Mouse (Mus musculus) lung, postnatal 0 days (tissue): ENCODE results near the gene Gm21992. TPM values are rescaled to one million over a fixed set of nuclear protein-coding genes. Genes with fewer than 3 reads are reported as not detected.

Experiments used
- ATAC-seq: fragments of 200-750 bp; cut with Nextera tagmentation; 2 replicates; pipeline ENCODE4 v1.8.0; 2017; ENCODE audit warnings: moderate library complexity
- DNase-seq: peaks from one replicate; pipeline ENCODE4 v3.0.0-alpha.2; 2016; ENCODE audit warnings: low spot score
- H3K27ac ChIP-seq: fragments of 300-500 bp; sonication (generic); 2 replicates; pipeline ENCODE4 v1.5.1; 2014; ENCODE audit warnings: antibody characterized with exemption, mild to moderate bottlenecking, low read length, mixed read lengths
- H3K27me3 ChIP-seq: fragments of 300-500 bp; sonication (generic); replicated peaks from 2 replicates; pipeline ENCODE4 v1.6.1; 2014; ENCODE audit warnings: low read length, mixed read lengths; ENCODE audit not compliant: insufficient read depth
- H3K36me3 ChIP-seq: fragments of 300-500 bp; sonication (generic); 2 replicates; pipeline ENCODE4 v1.6.1; 2014; ENCODE audit warnings: low read length, mixed read lengths; ENCODE audit not compliant: insufficient read depth
- H3K4me1 ChIP-seq: fragments of 300-500 bp; sonication (generic); 2 replicates; pipeline ENCODE4 v1.6.1; 2014; ENCODE audit warnings: antibody characterized with exemption, low read depth, low read length, mixed read lengths; ENCODE audit not compliant: insufficient read depth
- H3K4me2 ChIP-seq: fragments of 300-500 bp; sonication (generic); replicated peaks from 2 replicates; pipeline ENCODE4 v1.6.1; 2014; ENCODE audit warnings: low read depth, mild to moderate bottlenecking, low read length, moderate library complexity, mixed read lengths
- H3K4me3 ChIP-seq: fragments of 300-500 bp; sonication (generic); 2 replicates; pipeline ENCODE4 v1.5.1; 2014; ENCODE audit warnings: low read depth, low read length
- H3K9ac ChIP-seq: fragments of 300-500 bp; sonication (generic); replicated peaks from 2 replicates; pipeline ENCODE4 v1.6.1; 2014; ENCODE audit warnings: low read depth, mild to moderate bottlenecking
- H3K9me3 ChIP-seq: fragments of 300-500 bp; sonication (generic); 2 replicates; pipeline ENCODE4 v1.6.1; 2016; ENCODE audit warnings: low read length, mixed read lengths
- CTCF ChIP-seq: IDR thresholded peaks from 2 replicates; pipeline ENCODE4 v1.5.1; 2016; ENCODE audit warnings: antibody characterized with exemption, mild to moderate bottlenecking
- EP300 ChIP-seq: IDR thresholded peaks from 2 replicates; pipeline ENCODE4 v1.6.1; 2016; ENCODE audit warnings: antibody characterized with exemption, mild to moderate bottlenecking, control low read depth
- WGBS: fragments of 180-500 bp; shearing (Covaris S2); extraction: QIAGEN DNeasy Blood & Tissue Kit; methylation state at CpG from one replicate; pipeline ENCODE4 v1.1.7; 2014; 5-methylcytosine and 5-hydroxymethylcytosine counted together
- polyA plus RNA-seq: library from polyadenylated mRNA; unstranded; fragments of >200 nt; fragmentation: Nextera tagmentation; extraction: Ambion mirVana; gene quantifications from 2 replicates; pipeline ENCODE4 v1.2.1, GENCODE M21; 2015

The Gm21992 gene
- polyA plus RNA-seq, 1 experiment from 2014 or later = 13.9 TPM

DNA sequence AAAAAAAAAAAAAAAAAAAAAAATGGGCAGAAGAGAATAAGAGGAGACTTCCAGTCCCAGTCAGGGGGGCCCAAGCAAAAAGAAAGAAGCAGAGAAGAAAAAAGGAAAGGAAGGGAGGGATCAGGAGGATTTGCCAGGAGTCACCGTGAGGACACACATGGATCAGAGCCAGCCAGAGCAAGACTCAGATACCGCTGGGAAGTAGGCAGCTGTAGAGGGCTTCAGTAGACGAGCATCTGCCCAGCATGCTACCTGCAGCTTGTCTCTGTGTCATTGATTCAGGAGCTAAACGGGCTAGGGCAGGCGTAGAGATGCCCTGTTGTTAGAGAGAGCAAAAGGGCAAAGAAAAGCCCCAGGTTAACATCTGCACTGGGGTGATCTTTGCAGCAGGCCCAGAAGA, 38.9 kb upstream of the Gm21992 start:
- Histone ChIP-seq H3K36me3 (no peaks in the 10 kb centered on the region), H3K4me1 (0 out of 2 replicates have a peak, but pooled peaks cover under 1% of the 10 kb centered on the region), H3K4me3 (no peak overlapping the region), H3K27me3 (no peaks in the 10 kb centered on the region), H3K9me3 (no peaks in the 10 kb centered on the region), H3K9ac (no peak overlapping the region), H3K27ac (no peak overlapping the region), H3K4me2 (no peak overlapping the region)
- DNase-seq = no peak
- TF ChIP-seq EP300 = no peak
- no peak for TF ChIP-seq CTCF
- WGBS = 47% methylated on average over 5 of the region's 5 CpGs
- no peak for ATAC-seq

GRCm38 (mm10) chr19:4849800-4850199, 38.4 kb upstream of the Gm21992 start:
- no peaks in the 10 kb centered on the region for H3K4me1 ChIP-seq
- H3K9ac ChIP-seq = no peak overlapping the region
- TF ChIP-seq EP300 (no peak), CTCF (no peak)
- no peaks in the 10 kb centered on the region for H3K9me3 ChIP-seq
- H3K36me3 ChIP-seq = no peaks in the 10 kb centered on the region
- DNase-seq (no peak), ATAC-seq (no peak)
- WGBS = 66% methylated on average over 4 of the region's 4 CpGs
- no peak overlapping the region for H3K4me2 ChIP-seq
- H3K4me3 ChIP-seq = no peak overlapping the region
- no peaks in the 10 kb centered on the region for H3K27me3 ChIP-seq
- H3K27ac ChIP-seq = no peak overlapping the region

- Histone ChIP-seq H3K9ac (no peak overlapping the region), H3K27ac (no peak overlapping the region), H3K27me3 (no peaks in the 10 kb centered on the region), H3K9me3 (no peaks in the 10 kb centered on the region), H3K36me3 (no peaks in the 10 kb centered on the region), H3K4me3 (no peak overlapping the region), H3K4me1 (no peaks in the 10 kb centered on the region), H3K4me2 (no peak overlapping the region)
- DNase-seq (peak; percentile 64), ATAC-seq (peak; percentile 49)
- 25% methylated on average over 7 of the region's 7 CpGs for WGBS
- TF ChIP-seq EP300 (no peak), CTCF (peak; percentile 78)
These were observed 36.1 kb upstream of the Gm21992 start for GRCm38 (mm10) chr19:4847490-4847889.

DNA sequence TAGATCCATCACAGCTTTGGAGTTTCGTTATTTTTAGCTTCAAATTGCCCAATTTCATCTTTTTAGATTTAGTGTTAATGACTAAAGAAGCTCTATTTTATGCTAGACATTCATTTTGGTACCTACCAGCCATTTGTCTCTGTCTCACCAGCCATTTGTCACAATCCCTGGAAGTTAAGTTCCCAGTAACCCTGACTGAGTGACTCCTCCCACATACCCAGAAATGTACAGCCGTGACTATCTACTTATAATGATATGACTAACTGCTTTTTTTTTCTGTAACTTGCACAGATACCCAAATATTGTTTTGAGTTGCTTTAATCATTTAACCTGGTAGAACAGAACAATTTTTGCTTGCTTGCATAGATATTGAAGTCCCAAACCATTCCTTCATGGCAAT, 34.4 kb upstream of the Gm21992 start:
- WGBS = 56% methylated on average over 2 of the region's 2 CpGs
- Histone ChIP-seq H3K4me2 (no peak overlapping the region), H3K27me3 (no peaks in the 10 kb centered on the region), H3K9me3 (no peaks in the 10 kb centered on the region), H3K27ac (no peak overlapping the region), H3K4me3 (no peak overlapping the region), H3K4me1 (no peaks in the 10 kb centered on the region), H3K9ac (no peak overlapping the region), H3K36me3 (no peaks in the 10 kb centered on the region)
- DNase-seq (no peak), ATAC-seq (no peak)
- TF ChIP-seq EP300 (no peak), CTCF (no peak)

- 54% methylated on average over 2 of the region's 2 CpGs for WGBS
- ATAC-seq = no peak
- peaks cover 6% of the 10 kb centered on the region; the same call in 1 of the 2 replicates for H3K27me3 ChIP-seq
These were observed 31.2 kb upstream of the Gm21992 start for GRCm38 (mm10) chr19:4842611-4843010.

DNA sequence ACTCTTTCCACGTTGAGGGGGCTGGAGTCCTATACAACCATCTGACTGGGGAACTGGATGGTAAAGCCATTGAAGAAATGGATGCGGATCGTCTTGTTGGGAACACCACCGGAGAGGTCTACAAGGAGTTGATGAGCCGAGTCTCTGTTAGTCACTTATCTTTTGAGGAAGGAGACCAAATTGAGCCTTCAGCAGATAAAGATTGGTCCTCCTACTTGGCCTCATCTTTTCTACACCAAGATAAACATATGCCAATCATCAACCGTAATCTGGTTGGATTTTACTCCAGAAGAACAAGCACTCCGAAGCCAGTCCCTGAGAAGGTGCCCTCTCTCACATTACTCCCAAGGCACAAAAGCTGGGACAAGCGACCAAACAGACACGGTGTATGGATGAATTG, 29.4 kb upstream of the Gm21992 start:
- no peak for ATAC-seq
- TF ChIP-seq EP300 = no peak
- TF ChIP-seq CTCF = no peak
- no peak overlapping the region for H3K9ac ChIP-seq
- WGBS = 73% methylated on average over 9 of the region's 9 CpGs
- H3K36me3 ChIP-seq = no peaks in the 10 kb centered on the region
- no peak overlapping the region for H3K4me3 ChIP-seq
- no peak overlapping the region for H3K27ac ChIP-seq
- peaks cover 8% of the 10 kb centered on the region; the same call in 1 of the 2 replicates for H3K4me1 ChIP-seq
- peaks cover 6% of the 10 kb centered on the region; the same call in 1 of the 2 replicates for H3K27me3 ChIP-seq
- no peaks in the 10 kb centered on the region for H3K9me3 ChIP-seq
- no peak overlapping the region for H3K4me2 ChIP-seq
- no peak for DNase-seq

More at GRCm38 (mm10) chr19:4842611-4843010, 31.2 kb upstream of the Gm21992 start:
- TF ChIP-seq CTCF (no peak), EP300 (no peak)
- Histone ChIP-seq H3K9ac (no peak overlapping the region), H3K27ac (no peak overlapping the region), H3K4me2 (no peak overlapping the region), H3K9me3 (no peaks in the 10 kb centered on the region), H3K36me3 (no peaks in the 10 kb centered on the region), H3K4me3 (no peak overlapping the region), H3K4me1 (peaks cover 8% of the 10 kb centered on the region; the same call in 1 of the 2 replicates)
- DNase-seq = no peak

DNA sequence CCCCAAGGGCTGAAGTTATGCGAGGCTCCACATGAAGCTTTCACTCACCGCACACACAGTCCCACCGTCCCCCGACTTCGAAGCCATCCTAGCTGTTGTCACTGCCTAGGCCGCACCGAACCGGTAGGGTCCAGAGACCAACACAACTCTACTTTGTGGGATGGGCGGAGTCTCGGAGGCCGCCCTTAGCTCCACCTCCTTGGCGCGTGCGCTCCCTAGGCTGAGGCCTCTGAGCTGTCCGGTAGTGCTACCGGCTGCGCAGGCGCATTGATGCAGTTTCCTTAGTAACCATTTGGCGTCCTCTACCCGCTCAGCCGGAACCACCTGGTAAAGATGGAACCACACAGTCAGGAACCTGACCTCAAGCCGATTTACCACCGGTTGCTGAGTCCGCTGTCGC, 27.7 kb upstream of the Gm21992 start, which contains the start of the genes Ccs and Ccdc87:
Ccs (minus strand) TSS at position 184 of the 400 bp plus-strand sequence.
Ccdc87 (plus strand) TSS at position 218 of the 400 bp plus-strand sequence.
- TF ChIP-seq EP300 (no peak), CTCF (peak; percentile 36; the same call in 1 of the 2 replicates)
- H3K27ac ChIP-seq = peak within 1 kb of the TSS; percentile 7; the same call in 1 of the 2 replicates
- peak; percentile 98 for DNase-seq
- WGBS = under 1% methylated on average over 25 of the region's 25 CpGs
- peak; percentile 100 for ATAC-seq
- no peaks in the 10 kb centered on the region for H3K9me3 ChIP-seq
- peaks cover 8% of the 10 kb centered on the region; the same call in 1 of the 2 replicates for H3K4me1 ChIP-seq
- peaks cover 6% of the 10 kb centered on the region; the same call in 1 of the 2 replicates for H3K27me3 ChIP-seq
- peak within 1 kb of the TSS; percentile 56 for H3K4me3 ChIP-seq
- H3K4me2 ChIP-seq = peak within 1 kb of the TSS; percentile 90
- peak within 1 kb of the TSS; percentile 69 for H3K9ac ChIP-seq
- no peaks in the 10 kb centered on the region for H3K36me3 ChIP-seq
